Mouse (Mus musculus): ENCODE results near the gene Zfp704.

- no peak for TF ChIP-seq CTCF (IDR thresholded peaks at IDR 0.05; ENCODE audit: control insufficient read depth, insufficient read depth, insufficient read length)
- TF ChIP-seq MYOG (IDR thresholded peaks at IDR 0.05; ENCODE audit: control insufficient read depth, extremely low read depth, insufficient read length) = no peak
Measured at GRCm38 (mm10) chr3:9587304-9587703, 22.6 kb downstream of the Zfp704 start.

All from C2C12 (cell line).